Mouse (Mus musculus) neural tube, embryonic 14.5 days (tissue): ENCODE results near the gene Vmn1r114. TPM values are rescaled to one million over a fixed set of nuclear protein-coding genes. Genes with fewer than 3 reads are reported as not detected.
"Not testable (repeated sequence)": the region's sequence is repeated elsewhere in the genome, so short reads cannot be mapped to it uniquely, and the experiment has no call there.

ENCODE experiments used
- ATAC-seq: fragments of 200-750 bp; cut with Nextera tagmentation; 2 replicates; pipeline ENCODE4 v1.8.0; 2017; ENCODE audit warnings: low read depth, mild to moderate bottlenecking, moderate TSS enrichment, moderate library complexity
- H3K27ac ChIP-seq: fragments of 300-500 bp; sonication (generic); 2 replicates; pipeline ENCODE4 v1.5.1; 2014; ENCODE audit warnings: low read depth, mild to moderate bottlenecking, control low read depth, low read length, moderate library complexity, mixed read lengths
- H3K27me3 ChIP-seq: fragments of 300-500 bp; sonication (generic); 2 replicates; pipeline ENCODE4 v1.6.1; 2014; ENCODE audit warnings: low read length; ENCODE audit not compliant: control insufficient read depth, insufficient read depth
- H3K36me3 ChIP-seq: fragments of 300-500 bp; sonication (generic); 2 replicates; pipeline ENCODE4 v1.6.1; 2014; ENCODE audit warnings: low read length, mixed read lengths; ENCODE audit not compliant: control insufficient read depth, insufficient read depth
- H3K4me1 ChIP-seq: fragments of 300-500 bp; sonication (generic); 2 replicates; pipeline ENCODE4 v1.6.1; 2014; ENCODE audit warnings: low read length; ENCODE audit not compliant: control insufficient read depth, insufficient read depth
- H3K4me2 ChIP-seq: fragments of 300-500 bp; sonication (generic); 2 replicates; pipeline ENCODE4 v1.6.1; 2014; ENCODE audit warnings: mild to moderate bottlenecking, low read depth, low read length, control low read depth
- H3K4me3 ChIP-seq: fragments of 300-500 bp; sonication (generic); 2 replicates; pipeline ENCODE4 v1.5.1; 2014; ENCODE audit warnings: low read depth, low read length, control low read depth, mixed read lengths
- H3K9ac ChIP-seq: fragments of 300-500 bp; sonication (generic); replicated peaks from 2 replicates; pipeline ENCODE4 v1.6.1; 2014; ENCODE audit warnings: low read depth, mild to moderate bottlenecking, control low read depth, low read length, mixed read lengths
- H3K9me3 ChIP-seq: fragments of 300-500 bp; sonication (generic); 2 replicates; pipeline ENCODE4 v1.6.1; 2016; ENCODE audit warnings: low read length; ENCODE audit not compliant: control insufficient read depth
- WGBS: fragments of 180-500 bp; shearing (Covaris S2); extraction: QIAGEN DNeasy Blood & Tissue Kit; methylation state at CpG from one replicate; pipeline ENCODE4 v1.1.7; 2014; 5-methylcytosine and 5-hydroxymethylcytosine counted together
- polyA plus RNA-seq: library from polyadenylated mRNA; unstranded; fragments of >200 nt; fragmentation: Nextera tagmentation; extraction: Ambion mirVana; gene quantifications from 2 replicates; pipeline ENCODE4 v1.2.1, GENCODE M21; 2014

Gene Vmn1r114
- not detected in 2 replicates for polyA plus RNA-seq

- H3K4me1 ChIP-seq, H3K27me3 ChIP-seq, H3K4me2 ChIP-seq, ATAC-seq, H3K36me3 ChIP-seq, H3K9me3 ChIP-seq, H3K4me3 ChIP-seq, H3K27ac ChIP-seq, H3K9ac ChIP-seq: not testable (repeated sequence)
- no CpG with 5 or more reads among the region's 5 CpGs for WGBS
These were observed at the start of gene Vmn1r114 for GRCm38 (mm10) chr7:20812086-20812485. TSS of gene Vmn1r114 (minus strand) at chr7:20812186.

- not testable (repeated sequence) for ATAC-seq
These were observed 32.9 kb upstream of the Vmn1r114 start, which contains the start of gene Vmn1r115 for GRCm38 (mm10) chr7:20844885-20845284. TSS of gene Vmn1r115 (minus strand) at chr7:20844985.

GRCm38 (mm10) chr7:20786985-20787384, 25.0 kb downstream of the Vmn1r114 start, which contains the start of gene Vmn1r113:
TSS of gene Vmn1r113 (plus strand) at chr7:20787285.
- not testable (repeated sequence) for H3K4me3 ChIP-seq, H3K36me3 ChIP-seq, ATAC-seq, H3K4me1 ChIP-seq, H3K27ac ChIP-seq, H3K4me2 ChIP-seq, H3K9ac ChIP-seq, H3K27me3 ChIP-seq, H3K9me3 ChIP-seq
- WGBS, result 63% methylated on average over 2 of the region's 2 CpGs

More at GRCm38 (mm10) chr7:20844885-20845284, 32.9 kb upstream of the Vmn1r114 start, which contains the start of gene Vmn1r115:
- WGBS, result 81% methylated on average over 1 of the region's 3 CpGs
- not testable (repeated sequence) for H3K27ac ChIP-seq, H3K4me3 ChIP-seq, H3K9me3 ChIP-seq, H3K4me2 ChIP-seq, H3K27me3 ChIP-seq, H3K4me1 ChIP-seq, H3K9ac ChIP-seq, H3K36me3 ChIP-seq

- not testable (repeated sequence) for H3K4me1 ChIP-seq, ATAC-seq, H3K27me3 ChIP-seq, H3K36me3 ChIP-seq, H3K9me3 ChIP-seq, H3K4me3 ChIP-seq, H3K27ac ChIP-seq, H3K4me2 ChIP-seq, H3K9ac ChIP-seq
- no CpG with 5 or more reads among the region's 3 CpGs for WGBS
These were observed 41.1 kb downstream of the Vmn1r114 start, which contains the start of gene Vmn1r112 for GRCm38 (mm10) chr7:20770885-20771284. TSS of gene Vmn1r112 (plus strand) at chr7:20771185.

Other genes starting within 250 kb of the Vmn1r114 start
- not detected in 2 replicates for gene Gm4141, start 235.9 kb downstream of the Vmn1r114 start, polyA plus RNA-seq
- gene Gm4513, start 213.2 kb downstream of the Vmn1r114 start, polyA plus RNA-seq, result not detected in 2 replicates
- not detected in 2 replicates for gene Vmn1r107, start 143.3 kb downstream of the Vmn1r114 start, polyA plus RNA-seq
- not detected in 2 replicates for gene Vmn1r111, start 109.0 kb downstream of the Vmn1r114 start, polyA plus RNA-seq
- not detected in 2 replicates for gene Gm10668, start 81.6 kb downstream of the Vmn1r114 start, polyA plus RNA-seq
- not detected in 2 replicates for gene Vmn1r112, start 41.0 kb downstream of the Vmn1r114 start, polyA plus RNA-seq
- not detected in 2 replicates for gene Vmn1r113, start 24.9 kb downstream of the Vmn1r114 start, polyA plus RNA-seq
- gene Vmn1r115, start 32.8 kb upstream of the Vmn1r114 start, polyA plus RNA-seq, result not detected in 2 replicates
- gene Vmn1r116, start 60.1 kb upstream of the Vmn1r114 start, polyA plus RNA-seq, result not detected in 2 replicates
- gene Vmn1r117, start 71.9 kb upstream of the Vmn1r114 start, polyA plus RNA-seq, result not detected in 2 replicates
- not detected in 2 replicates for gene Vmn1r118, start 100.2 kb upstream of the Vmn1r114 start, polyA plus RNA-seq
- not detected in 2 replicates for gene Vmn1r119, start 200.3 kb upstream of the Vmn1r114 start, polyA plus RNA-seq
- gene Vmn1r120, start 241.6 kb upstream of the Vmn1r114 start, polyA plus RNA-seq, result not detected in 2 replicates